Mouse (Mus musculus): ENCODE results near the gene Shank1.

DNA sequence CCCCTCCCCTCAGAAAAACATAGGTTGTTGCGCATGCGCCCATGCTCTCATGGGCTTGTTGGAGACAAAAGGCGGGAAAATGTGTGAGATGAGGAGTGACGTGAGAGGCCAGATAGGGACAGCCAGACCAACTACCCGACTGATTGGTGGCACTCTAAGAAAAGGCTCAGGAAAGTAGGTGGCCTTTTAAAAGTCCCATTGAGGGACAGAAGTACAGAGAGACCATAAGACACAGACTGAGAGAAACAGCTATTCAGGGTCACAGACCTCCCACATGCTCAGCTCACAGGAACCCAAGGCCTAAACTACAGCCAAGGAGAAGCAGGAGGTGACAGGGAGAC, 95.9 kb downstream of the Shank1 start:
- TF ChIP-seq CTCF (IDR thresholded peaks at IDR 0.05; ENCODE audit: extremely low read depth, insufficient read length, insufficient replicate concordance, low read depth, low read length) (no peak), POLR2A (IDR thresholded peaks at IDR 0.05; ENCODE audit: low read depth, low read length) (no peak)
